Mouse (Mus musculus) testis, adult 2 months (tissue): Measurements from ENCODE around the gene Zfp580.

Source experiments
- CTCF ChIP-seq: fragments of 200-500 bp; IDR thresholded peaks from 2 replicates; pipeline ENCODE4 v1.5.1; 2012; ENCODE audit warnings: low read depth, mild to moderate bottlenecking, inconsistent platforms, low read length, moderate library complexity; ENCODE audit not compliant: control insufficient read depth, insufficient read depth, insufficient replicate concordance
- POLR2A ChIP-seq: fragments of 200-500 bp; IDR thresholded peaks from 2 replicates; pipeline ENCODE4 v1.6.1; 2012; ENCODE audit warnings: low read depth, mild to moderate bottlenecking, inconsistent platforms, low read length, moderate library complexity; ENCODE audit not compliant: control insufficient read depth

DNA sequence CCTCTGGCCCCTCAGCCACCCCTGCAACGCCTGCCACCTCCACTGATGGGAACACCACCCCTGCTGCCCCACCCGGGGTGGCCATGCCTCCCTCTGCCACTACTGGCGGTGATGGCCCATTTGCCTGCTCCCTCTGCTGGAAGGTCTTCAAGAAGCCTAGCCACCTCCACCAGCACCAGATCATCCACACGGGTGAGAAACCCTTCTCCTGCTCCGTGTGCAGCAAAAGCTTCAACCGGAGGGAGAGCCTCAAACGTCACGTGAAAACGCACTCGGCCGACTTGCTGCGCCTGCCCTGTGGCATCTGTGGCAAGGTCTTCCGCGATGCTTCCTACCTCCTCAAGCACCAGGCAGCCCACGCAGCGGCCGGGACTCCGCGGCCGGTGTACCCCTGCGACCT is 21.4 kb upstream of the Zfp580 start:
- TF ChIP-seq CTCF (no peak), POLR2A (no peak)
